Mouse (Mus musculus): ENCODE measurements around the gene Igfbp2. TPM values are rescaled to one million over a fixed set of nuclear protein-coding genes. Genes with fewer than 3 reads are reported as not detected.

Gene Igfbp2
- total RNA-seq, 2 experiments from 2014 or later, result 2.5 to 3.1 TPM

DNA sequence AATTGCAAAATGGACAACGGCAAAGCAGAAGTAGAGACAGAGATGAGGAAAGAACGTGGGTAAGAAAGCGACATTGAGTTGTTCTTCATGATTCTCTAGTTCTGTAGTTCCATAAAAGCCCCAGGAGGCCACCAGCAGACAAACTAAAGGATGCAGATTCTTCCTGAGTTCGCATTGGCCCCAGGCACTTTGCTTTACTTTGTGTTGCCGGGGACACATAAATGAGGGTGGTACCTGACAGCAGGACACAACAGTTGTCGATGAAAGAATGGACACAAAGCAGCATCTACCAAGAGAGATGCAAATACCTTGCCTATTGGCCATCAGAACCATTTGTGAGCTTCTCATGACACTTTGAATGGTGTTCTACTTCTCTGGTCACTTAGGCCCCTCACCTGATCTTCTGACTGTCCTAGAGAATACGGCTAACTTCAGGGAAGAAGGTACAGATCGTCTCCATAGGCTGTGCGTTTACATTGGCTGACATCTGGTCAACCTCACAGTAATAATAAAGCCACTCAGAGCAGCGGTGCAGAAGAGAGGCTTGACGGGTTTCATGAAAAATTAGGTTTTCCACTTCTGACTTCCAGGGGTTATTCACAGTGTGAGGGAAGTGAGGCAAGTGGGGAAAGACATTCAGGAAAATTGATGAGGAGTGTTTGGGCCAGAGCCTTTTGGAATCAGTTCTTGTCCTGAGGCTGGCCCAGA, 61.0 kb downstream of the Igfbp2 start:
- intact Hi-C loops (cut with DNase I; ENCODE audit: low total_unique reads), result no loop called here
- no peak for DNase-seq

DNA sequence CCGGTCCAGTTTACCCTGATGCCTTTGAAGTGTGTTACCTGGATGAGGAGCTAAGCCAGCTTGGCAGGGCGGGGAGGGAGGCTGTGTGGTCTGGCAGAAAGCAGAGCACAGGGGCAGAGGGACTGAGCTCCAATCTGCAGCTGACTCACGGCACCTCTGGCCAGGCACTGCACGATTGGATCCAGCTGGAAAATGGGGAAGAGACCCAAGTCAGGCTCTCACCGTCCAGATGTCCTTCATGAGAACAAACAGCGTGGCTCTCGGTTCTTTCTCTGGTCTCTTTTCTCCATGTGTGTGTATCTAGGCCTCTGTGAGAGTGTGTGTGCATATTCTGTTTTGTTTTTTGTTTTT, 61.5 kb downstream of the Igfbp2 start:
- DNase-seq, result peak; percentile 73
- intact Hi-C loops (cut with DNase I; ENCODE audit: low total_unique reads), result no loop called here

DNA sequence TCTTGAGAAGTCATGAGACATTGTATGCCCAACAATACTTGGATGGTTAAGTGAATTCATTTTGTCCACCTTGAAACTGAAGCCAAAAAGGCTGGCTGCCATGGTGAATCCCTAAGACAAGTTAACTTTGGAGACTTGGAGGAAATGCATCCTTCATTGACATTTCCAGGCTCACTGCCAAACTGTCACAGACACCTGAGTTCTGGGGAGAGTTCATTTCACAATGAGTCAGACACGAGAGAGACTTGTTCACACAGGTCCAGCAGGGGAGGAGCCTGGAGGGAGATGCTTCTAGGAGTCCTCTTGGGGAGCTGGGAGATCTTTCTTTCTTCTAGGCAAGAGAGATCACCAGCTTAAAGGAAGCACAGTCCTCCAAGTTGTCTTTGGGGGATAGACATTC, 63.6 kb downstream of the Igfbp2 start:
- DNase-seq, result no peak
- intact Hi-C loops (cut with DNase I; ENCODE audit: low total_unique reads), result no loop called here

DNA sequence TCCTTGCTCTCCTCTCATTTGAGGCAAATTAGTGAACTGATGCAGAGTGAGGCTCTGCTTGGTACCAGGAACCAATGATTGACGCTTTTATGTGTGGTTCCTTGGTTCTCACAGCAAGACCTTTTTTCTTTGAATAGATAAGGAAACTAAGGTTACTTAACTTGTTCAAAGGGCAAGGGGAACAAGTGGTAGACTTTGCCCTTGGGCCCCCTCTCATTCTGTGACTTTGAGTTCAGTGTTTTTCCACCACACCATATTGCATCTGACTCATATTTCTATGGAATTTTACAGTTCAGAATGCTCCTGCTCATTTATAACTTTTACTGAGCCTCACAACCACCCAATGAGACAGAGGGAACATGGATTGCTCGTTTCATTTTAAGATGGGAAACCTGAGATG, 71.5 kb downstream of the Igfbp2 start:
- intact Hi-C loops (cut with DNase I; ENCODE audit: low total_unique reads), result no loop called here
- DNase-seq, result no peak

Other genes starting within 250 kb of the Igfbp2 start
- 10 to 100 TPM; 16.7 TPM for gene Smarcal1, start 241.3 kb upstream of the Igfbp2 start, total RNA-seq (2021)
- gene Ankar, start 123.9 kb upstream of the Igfbp2 start, total RNA-seq (2021), result not detected
- gene Rpl37a, start 113.2 kb upstream of the Igfbp2 start, total RNA-seq (2021), result 100 to 1,000 TPM; 731 to 785 TPM
- gene Igfbp5, start 50.4 kb downstream of the Igfbp2 start, total RNA-seq (2021), result 100 to 1,000 TPM; 254 to 324 TPM
- not detected for gene Tnp1, start 191.4 kb downstream of the Igfbp2 start, total RNA-seq (2021)

Measured in gastrocnemius, postnatal 14 days (tissue).